Mouse (Mus musculus): ENCODE measurements around the gene Tcf25. TPM values are rescaled to one million over a fixed set of nuclear protein-coding genes. Genes with fewer than 3 reads are reported as not detected.
"Not testable (repeated sequence)": the region's sequence is repeated elsewhere in the genome, so short reads cannot be mapped to it uniquely, and the experiment has no call there.

Gene Tcf25
- total RNA-seq, 2 experiments from 2014 or later, result 568 to 614 TPM

GRCm38 (mm10) chr8:123426511-123427509 is 53.3 kb downstream of the Tcf25 start:
- intact Hi-C loops (cut with DNase I), result no loop called here

GRCm38 (mm10) chr8:123427639-123428275 is 54.2 kb downstream of the Tcf25 start:
- DNase-seq (ENCODE audit: low spot score in 2 of 2), result no peak
- intact Hi-C loops (cut with DNase I), result no loop called here

More at GRCm38 (mm10) chr8:123426511-123427509, 53.3 kb downstream of the Tcf25 start:
- no peak for DNase-seq (ENCODE audit: low spot score in 2 of 2)

GRCm38 (mm10) chr8:123428343-123428893 is 54.9 kb downstream of the Tcf25 start:
- intact Hi-C loops (cut with DNase I), result no loop called here
- DNase-seq (ENCODE audit: low spot score in 2 of 2), result no peak

GRCm38 (mm10) chr8:123428939-123429721 is 55.6 kb downstream of the Tcf25 start:
- intact Hi-C loops (cut with DNase I), result no loop called here
- DNase-seq (ENCODE audit: low spot score in 2 of 2), result no peak

- DNase-seq (ENCODE audit: low spot score in 2 of 2); intact Hi-C loops (cut with DNase I): not testable (repeated sequence)
Measured at GRCm38 (mm10) chr8:123429722-123430013, 56.1 kb downstream of the Tcf25 start.

- DNase-seq (ENCODE audit: low spot score in 2 of 2); intact Hi-C loops (cut with DNase I): not testable (repeated sequence)
Measured at GRCm38 (mm10) chr8:123430936-123431335, 57.4 kb downstream of the Tcf25 start.

GRCm38 (mm10) chr8:123431616-123432365 is 58.2 kb downstream of the Tcf25 start:
- intact Hi-C loops (cut with DNase I), result no loop called here
- no peak for DNase-seq (ENCODE audit: low spot score in 2 of 2)

- intact Hi-C loops (cut with DNase I), result no loop called here
- no peak for DNase-seq (ENCODE audit: low spot score in 2 of 2)
Measured at GRCm38 (mm10) chr8:123432381-123432780, 58.8 kb downstream of the Tcf25 start.

- intact Hi-C loops (cut with DNase I); DNase-seq (ENCODE audit: low spot score in 2 of 2): not testable (repeated sequence)
Measured at GRCm38 (mm10) chr8:123433241-123433974, 59.9 kb downstream of the Tcf25 start.

GRCm38 (mm10) chr8:123441788-123442187 is 68.2 kb downstream of the Tcf25 start:
- DNase-seq (ENCODE audit: low spot score in 2 of 2), result no peak
- intact Hi-C loops (cut with DNase I), result loop anchor here (2.0 kb wide), 1 partner anchor 37 kb away; no protein-coding TSS in a partner anchor

- intact Hi-C loops (cut with DNase I), result loop anchor here (2.0 kb wide), 1 partner anchor 36 kb away; no protein-coding TSS in a partner anchor
- no peak for DNase-seq (ENCODE audit: low spot score in 2 of 2)
Measured at GRCm38 (mm10) chr8:123442351-123442750, 68.8 kb downstream of the Tcf25 start.

GRCm38 (mm10) chr8:123442871-123443575 is 69.5 kb downstream of the Tcf25 start:
- intact Hi-C loops (cut with DNase I), result loop anchor here (2.0 kb wide), 1 partner anchor 36 kb away; no protein-coding TSS in a partner anchor
- peak; percentile 94 to 95 for DNase-seq (ENCODE audit: low spot score in 2 of 2)

GRCm38 (mm10) chr8:123443576-123443921 is 70.0 kb downstream of the Tcf25 start:
- intact Hi-C loops (cut with DNase I), result loop anchor here (2.0 kb wide), 1 partner anchor 35 kb away; no protein-coding TSS in a partner anchor
- no peak for DNase-seq (ENCODE audit: low spot score in 2 of 2)

- DNase-seq (ENCODE audit: low spot score in 2 of 2), result no peak
- intact Hi-C loops (cut with DNase I), result no loop called here
Measured at GRCm38 (mm10) chr8:123444131-123444530, 70.6 kb downstream of the Tcf25 start.

GRCm38 (mm10) chr8:123445981-123446380 is 72.4 kb downstream of the Tcf25 start:
- intact Hi-C loops (cut with DNase I), result no loop called here
- no peak for DNase-seq (ENCODE audit: low spot score in 2 of 2)

GRCm38 (mm10) chr8:123446799-123447198 is 73.2 kb downstream of the Tcf25 start:
- DNase-seq (ENCODE audit: low spot score in 2 of 2), result no peak
- intact Hi-C loops (cut with DNase I), result no loop called here

- intact Hi-C loops (cut with DNase I), result no loop called here
- DNase-seq (ENCODE audit: low spot score in 2 of 2), result no peak
Measured at GRCm38 (mm10) chr8:123450783-123451182, 77.2 kb downstream of the Tcf25 start.

- DNase-seq (ENCODE audit: low spot score in 2 of 2); intact Hi-C loops (cut with DNase I): not testable (repeated sequence)
Measured at GRCm38 (mm10) chr8:123451747-123452146, 78.2 kb downstream of the Tcf25 start.
